Mouse (Mus musculus) spleen, adult 2 months (tissue): ENCODE measurements around the gene Fhl2.

ENCODE experiments used
- CTCF ChIP-seq: fragments of 200-500 bp; IDR thresholded peaks from 2 replicates; pipeline ENCODE4 v1.5.1; 2011; ENCODE audit warnings: mild to moderate bottlenecking, inconsistent platforms; ENCODE audit not compliant: insufficient read depth, insufficient read length, insufficient replicate concordance; ENCODE audit errors: extremely low read depth
- POLR2A ChIP-seq: fragments of 200-500 bp; IDR thresholded peaks from 2 replicates; pipeline ENCODE4 v1.6.1; 2011; ENCODE audit warnings: low read depth, low read length, inconsistent platforms

DNA sequence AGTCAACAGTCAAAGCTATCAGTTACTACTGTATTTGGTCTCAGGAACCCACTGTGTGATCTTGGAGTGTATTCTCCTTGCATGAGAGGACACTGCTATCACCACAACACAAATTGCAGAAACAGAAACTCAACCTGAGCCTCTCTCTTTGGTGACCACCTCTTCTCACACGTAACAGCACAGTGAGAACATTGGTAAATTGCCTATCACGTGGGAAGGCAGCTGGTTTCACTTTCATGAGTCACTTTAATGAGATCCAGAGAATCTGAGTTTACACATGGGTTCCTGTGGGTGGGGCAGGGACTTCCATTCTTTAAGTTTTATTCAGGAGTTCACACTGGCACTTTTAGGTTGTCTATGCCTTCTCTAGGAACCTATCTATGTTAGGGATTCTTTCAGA is 27.4 kb upstream of the Fhl2 start:
- TF ChIP-seq CTCF: no peak
- TF ChIP-seq POLR2A: no peak
